Mouse (Mus musculus) embryo, embryonic 10.5 days (tissue): ENCODE measurements at regions not wholly inside any gene's neighbourhood (a gene's known extent, or its start where the extent isn't known, plus 50 kb on each side); places are given as distances from the start of the nearest gene placed in this dataset.
A peak's percentile ranks its signal among the peaks of the same experiment; 100 is the strongest.

ENCODE experiments used
- DNase-seq: peaks from one replicate; pipeline ENCODE4 v3.0.0-alpha.2; 2015; ENCODE audit warnings: low spot score

GRCm38 (mm10) chr12:27838384-27838783, 496.0 kb upstream of the Sox11 start:
- DNase-seq = no peak

- no peak for DNase-seq
Measured at GRCm38 (mm10) chr12:27826208-27826607, 483.8 kb upstream of the Sox11 start.

DNA sequence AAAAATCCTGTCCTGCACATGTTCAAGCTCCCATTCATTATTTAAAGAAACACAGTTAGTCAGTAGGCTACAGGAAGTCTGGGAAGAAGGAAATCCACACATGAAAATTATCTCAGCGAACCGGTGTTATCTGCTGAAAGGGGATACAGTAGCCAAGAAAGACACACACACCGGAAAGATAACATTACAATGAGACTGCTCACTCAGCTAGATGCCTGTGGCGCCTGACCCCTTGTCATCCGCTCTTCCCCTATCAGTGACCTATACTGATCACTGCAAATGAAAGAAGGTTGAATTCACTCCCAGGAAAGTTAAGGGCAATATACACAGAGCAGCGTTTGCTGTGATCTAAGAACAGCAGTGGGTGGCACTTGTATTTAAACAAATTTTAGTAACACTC, 481.0 kb upstream of the Sox11 start:
- no peak for DNase-seq

DNA sequence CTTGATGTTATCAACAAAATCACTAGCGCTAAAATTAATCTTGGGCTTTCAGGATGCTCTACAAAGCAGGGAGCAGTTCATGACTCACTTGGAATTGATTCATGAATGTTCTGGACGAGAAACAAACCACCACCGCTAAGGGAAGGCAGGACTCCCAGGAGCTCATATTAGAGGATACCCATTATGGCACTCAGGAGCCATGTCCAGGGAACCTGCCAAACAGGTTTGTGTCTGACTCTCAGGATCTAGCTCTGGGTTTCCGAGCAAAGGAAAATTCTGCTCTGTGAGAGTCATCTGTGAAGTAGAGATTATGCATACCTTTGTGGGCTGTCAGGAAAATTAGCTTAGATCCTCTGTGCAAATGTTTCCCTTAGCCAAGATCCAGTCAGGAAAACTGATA, 454.3 kb upstream of the Sox11 start:
- no peak for DNase-seq

GRCm38 (mm10) chr12:27786716-27787291, 444.4 kb upstream of the Sox11 start:
- DNase-seq = peak; percentile 32

DNA sequence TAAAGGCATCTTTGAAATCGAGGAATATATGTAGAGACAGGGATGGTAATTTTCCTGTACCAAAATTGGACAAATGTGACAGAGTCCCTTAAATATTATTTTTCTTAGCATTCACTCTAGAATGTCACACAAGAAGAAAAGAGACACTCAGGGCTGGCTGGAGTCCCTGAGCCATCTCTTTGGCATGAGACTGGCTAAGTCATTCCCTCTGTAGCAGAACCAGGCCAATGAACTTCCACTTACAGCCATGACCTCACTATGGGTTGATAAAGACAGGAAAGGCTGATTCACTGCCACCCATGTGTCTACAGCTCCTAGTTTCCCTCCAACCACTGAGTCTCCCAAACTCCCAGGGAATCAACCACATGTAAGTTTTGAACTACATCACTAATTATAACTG, 438.4 kb upstream of the Sox11 start:
- no peak for DNase-seq

DNA sequence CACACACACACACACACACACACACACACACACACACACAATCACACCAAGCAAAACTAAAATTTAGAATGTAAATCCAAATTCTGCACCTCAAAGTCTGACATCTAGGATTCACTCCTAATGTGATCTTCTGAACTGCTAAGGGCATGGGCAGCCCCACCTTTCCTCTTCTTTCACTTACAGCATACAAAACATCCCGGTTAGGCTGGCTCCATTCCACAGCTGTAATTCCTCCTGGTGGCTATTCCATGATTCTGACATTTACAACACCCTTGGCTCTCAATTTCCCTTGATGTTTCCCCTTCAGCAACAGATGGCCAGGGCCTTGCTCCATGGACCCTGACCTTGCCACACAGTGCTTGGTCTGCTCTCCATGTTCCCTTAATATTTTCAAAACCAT, 423.6 kb upstream of the Sox11 start:
- DNase-seq = no peak

- no peak for DNase-seq
Measured at GRCm38 (mm10) chr12:27759016-27759415, 416.6 kb upstream of the Sox11 start.

GRCm38 (mm10) chr12:27757641-27758040, 415.3 kb upstream of the Sox11 start:
- no peak for DNase-seq

- DNase-seq = peak; percentile 47
Measured at GRCm38 (mm10) chr12:27724619-27725200, 382.3 kb upstream of the Sox11 start.

- DNase-seq = no peak
Measured at GRCm38 (mm10) chr12:27680459-27680858, 338.1 kb upstream of the Sox11 start.

DNA sequence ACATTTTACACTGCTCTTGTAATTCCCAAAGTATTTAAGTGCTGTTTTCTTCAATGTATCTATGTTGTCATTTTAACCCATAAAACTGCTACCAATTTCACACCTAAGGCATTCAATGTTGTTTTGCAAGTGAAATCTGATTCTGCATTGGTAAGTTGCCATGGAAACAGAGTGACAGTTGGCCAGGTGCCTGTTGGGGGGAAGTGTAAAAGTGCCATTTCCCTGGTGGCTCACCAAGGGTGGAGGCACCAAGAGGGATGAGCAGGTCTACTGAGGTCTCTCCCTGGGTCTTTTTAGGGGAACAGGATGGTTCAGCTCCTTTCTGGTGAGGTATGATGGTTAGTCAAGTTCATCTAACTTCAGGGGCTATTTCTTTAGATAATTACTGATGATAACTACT, 331.0 kb upstream of the Sox11 start:
- peak; percentile 18 for DNase-seq

GRCm38 (mm10) chr12:27670650-27671084, 328.3 kb upstream of the Sox11 start:
- DNase-seq = no peak

GRCm38 (mm10) chr12:27670190-27670589, 327.8 kb upstream of the Sox11 start:
- no peak for DNase-seq

DNA sequence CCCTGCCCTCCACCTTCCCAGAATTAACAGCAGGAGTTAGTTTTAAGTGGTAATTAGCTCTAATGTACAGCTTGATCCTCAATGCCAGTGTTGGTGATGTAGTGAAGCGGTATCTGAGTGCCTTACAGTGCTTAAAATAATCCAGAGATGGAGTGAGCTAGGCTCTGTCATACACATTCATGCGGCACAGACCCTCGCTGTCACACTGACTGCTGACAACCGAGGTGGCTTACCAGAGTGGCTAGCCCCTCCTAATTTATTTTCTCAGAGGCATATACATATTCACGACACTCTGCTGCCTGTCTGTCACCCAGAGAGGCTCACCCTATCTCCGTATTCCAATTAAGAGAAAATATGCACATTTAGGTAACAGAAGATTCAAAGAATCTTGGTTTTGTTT, 327.2 kb upstream of the Sox11 start:
- DNase-seq = no peak

DNA sequence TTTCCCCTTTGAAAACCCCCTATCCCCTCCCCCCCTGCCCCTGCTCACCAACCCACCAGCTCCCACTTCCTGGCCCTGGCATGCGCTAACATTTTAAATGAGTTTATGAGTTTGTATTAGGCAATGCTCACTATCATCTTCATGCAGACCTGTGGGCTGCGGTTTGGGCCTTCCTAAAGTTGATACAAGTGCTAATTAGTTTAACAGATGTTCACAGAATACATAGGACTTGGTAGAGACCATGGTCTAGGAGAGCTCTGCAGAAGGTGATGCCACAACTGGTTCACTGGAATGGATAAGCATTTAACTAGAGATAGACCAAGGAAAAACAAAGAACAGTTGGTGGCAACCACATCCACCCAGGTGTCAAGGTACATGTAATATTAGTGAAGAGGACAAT, 324.1 kb upstream of the Sox11 start:
- no peak for DNase-seq

- no peak for DNase-seq
Measured at GRCm38 (mm10) chr12:27663126-27663525, 320.8 kb upstream of the Sox11 start.

DNA sequence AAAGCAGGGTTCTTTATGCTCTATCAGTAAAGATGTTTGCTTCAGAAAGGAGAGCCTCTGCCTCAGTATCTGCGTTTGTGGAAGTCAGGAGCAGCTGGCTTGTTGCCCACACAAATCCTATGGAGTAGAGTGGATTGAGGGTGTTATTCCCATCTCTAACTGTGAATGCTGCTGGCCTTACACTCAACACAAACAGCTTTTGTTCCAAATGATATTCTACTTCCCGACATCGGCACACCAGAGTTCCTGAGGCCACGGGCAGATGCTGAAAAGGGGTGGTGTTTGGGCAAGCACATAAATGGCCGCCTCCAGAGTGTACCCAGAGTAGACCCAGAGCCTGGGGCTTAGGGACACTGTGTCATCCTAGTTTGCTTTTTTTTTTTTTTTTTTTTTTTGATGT, 320.3 kb upstream of the Sox11 start:
- no peak for DNase-seq

DNA sequence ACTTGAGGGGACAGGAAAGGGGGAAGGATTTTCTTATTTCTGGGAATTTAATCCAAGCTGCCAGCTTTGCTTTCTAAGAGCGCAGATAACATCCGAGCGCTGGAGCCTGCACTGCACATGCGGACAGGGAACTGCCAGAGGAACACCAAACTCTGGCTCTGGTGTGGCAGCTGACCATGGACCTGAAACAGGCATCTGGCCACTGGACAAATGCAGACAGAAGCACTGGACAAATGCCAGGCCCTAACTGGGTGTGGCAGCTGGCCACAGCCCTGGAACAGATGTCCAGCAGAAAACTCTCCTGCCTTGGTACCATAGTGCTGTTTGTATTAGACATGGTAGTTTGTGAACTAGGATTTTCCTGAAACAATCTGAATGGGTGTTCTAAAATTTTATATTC, 315.2 kb upstream of the Sox11 start:
- no peak for DNase-seq

DNA sequence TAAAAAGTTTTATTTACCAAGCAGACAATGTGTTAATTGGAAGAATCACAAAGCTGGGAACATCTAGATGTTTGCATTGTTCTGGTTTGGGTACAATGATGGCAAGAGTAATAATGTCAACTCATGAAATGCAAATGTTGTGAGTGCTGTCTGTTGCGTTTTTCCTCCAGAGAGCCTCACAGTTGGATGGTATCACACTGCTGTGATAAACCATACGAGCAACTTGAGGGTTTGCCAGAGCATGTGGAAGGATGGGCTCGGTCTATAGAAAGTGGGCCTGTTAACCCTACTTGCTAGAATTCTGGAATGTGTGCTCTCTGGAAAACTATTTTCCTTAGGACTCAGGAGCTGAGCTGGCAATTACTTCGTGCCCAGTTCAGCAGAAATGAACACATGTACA, 311.2 kb upstream of the Sox11 start:
- DNase-seq = no peak

- no peak for DNase-seq
Measured at GRCm38 (mm10) chr12:27648602-27649001, 306.2 kb upstream of the Sox11 start.

GRCm38 (mm10) chr12:27646497-27647307, 304.3 kb upstream of the Sox11 start:
- DNase-seq = no peak

GRCm38 (mm10) chr12:27619616-27620015, 277.2 kb upstream of the Sox11 start:
- DNase-seq = no peak
